Mouse (Mus musculus) stomach, postnatal 0 days (tissue): Measurements from ENCODE around the gene Ms4a10.

ENCODE experiments used
- CTCF ChIP-seq: IDR thresholded peaks from 2 replicates; pipeline ENCODE4 v1.5.1; 2016; ENCODE audit warnings: antibody characterized with exemption, low read depth, mild to moderate bottlenecking, moderate library complexity
- EP300 ChIP-seq: optimal IDR thresholded peaks from 2 replicates; pipeline ENCODE3; 2016; ENCODE audit warnings: antibody characterized with exemption

GRCm38 (mm10) chr19:10920532-10920931 is 53.9 kb downstream of the Ms4a10 start, which contains the start of gene Zp1:
- TF ChIP-seq CTCF, result no peak
- TF ChIP-seq EP300, result no peak
